ENCODE assay signal across 8 mouse cellular contexts in genomic region chr9:95857414-95858026, GRCm38 (mm10). TPM values are rescaled to one million over a fixed set of nuclear protein-coding genes. Genes with fewer than 3 reads are reported as not detected.
A peak's percentile ranks its signal among the peaks of the same experiment; 100 is the strongest.
DNase-seq lines count a peak whose midpoint lies in the region; ATAC-seq and TF ChIP-seq lines count a peak whose summit lies in the region.

Atr (plus strand) TSS chr9:95857597.

- peak; percentile 83 to 84 for TF ChIP-seq POLR2A in MEL (IDR thresholded peaks at IDR 0.05; ENCODE audit: control insufficient read depth in 1 of 2, insufficient read depth in 1 of 2, low read depth in 1 of 2, low read length in 2 of 2, poor library complexity in 1 of 2)
- TF ChIP-seq POLR2A in cerebellum, adult 2 months (IDR thresholded peaks at IDR 0.05; ENCODE audit: borderline replicate concordance, insufficient read depth, low read length): peak; percentile 44; the same call in 1 of the 2 replicates

- no peak for TF ChIP-seq CTCF in MEL (IDR thresholded peaks at IDR 0.05 in 2 of 3, conservative IDR thresholded peaks at IDR 0.05 in 1 of 3; ENCODE audit: control insufficient read depth in 1 of 3, insufficient read depth in 1 of 3, low read depth in 2 of 3, low read length in 3 of 3, poor library complexity in 1 of 3, severe bottlenecking in 1 of 3)
- no peak for TF ChIP-seq CTCF in cerebellum, adult 2 months (IDR thresholded peaks at IDR 0.05; ENCODE audit: borderline replicate concordance, insufficient read depth, low read depth, low read length)

- no peaks in the 10 kb centered on the region for H3K27me3 ChIP-seq in MEL (ENCODE audit: control insufficient read depth in 1 of 2, insufficient read depth in 2 of 2, low read length in 2 of 2)
- no peaks in the 10 kb centered on the region for H3K27me3 ChIP-seq in cerebellum, adult 2 months (ENCODE audit: control insufficient read depth, insufficient read depth, low read length)
- H3K27me3 ChIP-seq in lung, embryonic 16.5 days (ENCODE audit: control insufficient read depth, insufficient read depth, low read depth, low read length): no peaks in the 10 kb centered on the region

- H3K4me3 ChIP-seq in MEL (ENCODE audit: control insufficient read depth in 1 of 2, insufficient read depth in 1 of 2, low read depth in 2 of 2, low read length in 2 of 2): peak within 1 kb of the TSS; percentile 86 to 92
- peak within 1 kb of the TSS; percentile 66 for H3K4me3 ChIP-seq in cerebellum, adult 2 months (replicated peaks; ENCODE audit: insufficient read depth, low read depth, low read length)
- H3K4me3 ChIP-seq in lung, embryonic 16.5 days (ENCODE audit: low read length): peak within 1 kb of the TSS; percentile 80

- H3K4me2 ChIP-seq in lung, embryonic 16.5 days (ENCODE audit: low read depth, low read length): peak within 1 kb of the TSS; percentile 96

- ATAC-seq in hematopoietic stem cell, adult 5-6 weeks (replicated peaks in 1 of 2; ENCODE audit: insufficient read depth in 1 of 2, low FRiP score in 2 of 2, low TSS enrichment in 1 of 2, low read depth in 1 of 2, poor library complexity in 2 of 2, severe bottlenecking in 2 of 2): peak; percentile 82 to 93
- ATAC-seq in lung, embryonic 16.5 days (ENCODE audit: low read depth): peak; percentile 92

- WGBS in cerebellum, adult 2 months: under 1% methylated on average over 69 of the region's 69 CpGs
- under 1% methylated on average over 69 of the region's 69 CpGs for WGBS in lung, embryonic 16.5 days

- TF ChIP-seq RAD21 in MEL (IDR thresholded peaks at IDR 0.05; ENCODE audit: low read depth, low read length): no peak

- H3K36me3 ChIP-seq in MEL (ENCODE audit: control insufficient read depth in 1 of 2, insufficient read depth in 2 of 2, low read length in 2 of 2): peaks cover 0 to 5% of the 10 kb centered on the region in 2 experiments; a peak in 3 of 4 replicates
- H3K36me3 ChIP-seq in lung, embryonic 16.5 days (ENCODE audit: control insufficient read depth, insufficient read depth, low read length): no peaks in the 10 kb centered on the region

- H3K9ac ChIP-seq in MEL (ENCODE audit: control insufficient read depth, low read depth, low read length, poor library complexity, severe bottlenecking): peak within 1 kb of the TSS; percentile 92
- H3K9ac ChIP-seq in lung, embryonic 16.5 days (ENCODE audit: low read length): peak within 1 kb of the TSS; percentile 84

- peak; percentile 95 for DNase-seq in MEL (ENCODE audit: low read depth, low spot score)
- peak; percentile 94 to 95 for DNase-seq in cerebellum, adult 2 months
- peak; percentile 94 for DNase-seq in forelimb bud, embryonic 11.5 days (ENCODE audit: low read depth, low spot score)
- peak; percentile 67 for DNase-seq in layer of hippocampus, adult 9-10 months (ENCODE audit: low spot score)
- peak; percentile 81 for DNase-seq in ovary, postnatal 10 days (ENCODE audit: low spot score)
- peak; percentile 92 to 93 for DNase-seq in thymus, postnatal 10 days (ENCODE audit: low spot score in 2 of 2)

- no peaks in the 10 kb centered on the region for H3K9me3 ChIP-seq in MEL (replicated peaks; ENCODE audit: insufficient read depth, low read length)
- no peaks in the 10 kb centered on the region for H3K9me3 ChIP-seq in lung, embryonic 16.5 days (ENCODE audit: control insufficient read depth, low read length)

- peaks cover 10% of the 10 kb centered on the region for H3K79me2 ChIP-seq in MEL (ENCODE audit: control insufficient read depth, insufficient read depth, low read length, poor library complexity)

- peak within 1 kb of the TSS; percentile 57 for H3K27ac ChIP-seq in MEL (ENCODE audit: control insufficient read depth, low read depth, low read length)
- peak within 1 kb of the TSS; percentile 28; the same call in 1 of the 2 replicates for H3K27ac ChIP-seq in cerebellum, adult 2 months (ENCODE audit: insufficient read depth, low read length)
- H3K27ac ChIP-seq in lung, embryonic 16.5 days (ENCODE audit: low read length): peak within 1 kb of the TSS; percentile 67

- TF ChIP-seq EP300 in MEL (IDR thresholded peaks at IDR 0.05; ENCODE audit: low read depth in 1 of 2, low read length in 2 of 2): peak in 1 of 2 experiments; percentile 23; a peak in 1 of 4 replicates

- H3K4me1 ChIP-seq in MEL (ENCODE audit: control insufficient read depth in 1 of 2, insufficient read depth in 2 of 2, low read length in 2 of 2): peaks cover 0 to 5% of the 10 kb centered on the region in 2 experiments; a peak in 1 of 4 replicates
- no peaks in the 10 kb centered on the region; the same call in 1 of the 2 replicates for H3K4me1 ChIP-seq in cerebellum, adult 2 months (ENCODE audit: control insufficient read depth, insufficient read depth, low read length)
- no peaks in the 10 kb centered on the region for H3K4me1 ChIP-seq in lung, embryonic 16.5 days (replicated peaks; ENCODE audit: control insufficient read depth, insufficient read depth, low read length)

TF ChIP-seq in MEL, 35 proteins besides CTCF, POLR2A, EP300 and RAD21:
- TF ChIP-seq BHLHE40 (IDR thresholded peaks at IDR 0.05; ENCODE audit: borderline replicate concordance, low read depth, low read length) (no peak), MAZ (IDR thresholded peaks at IDR 0.05; ENCODE audit: low read depth, low read length) (0 out of 2 replicates have a peak, but pooled peaks have one; percentile 37), ZMIZ1 (IDR thresholded peaks at IDR 0.05; ENCODE audit: low read depth, low read length) (peak; percentile 40; the same call in 1 of the 2 replicates), MXI1 (IDR thresholded peaks at IDR 0.05; ENCODE audit: low read depth, low read length) (peak; percentile 94; the same call in 1 of the 2 replicates), ETS1 (IDR thresholded peaks at IDR 0.05; ENCODE audit: low read depth, low read length) (peak; percentile 56), TBP (IDR thresholded peaks at IDR 0.05; ENCODE audit: low read depth, low read length) (0 out of 2 replicates have a peak, but pooled peaks have one; percentile 60), SMC3 (IDR thresholded peaks at IDR 0.05; ENCODE audit: low read depth, low read length) (no peak), POLR2AphosphoS5 (IDR thresholded peaks at IDR 0.05; ENCODE audit: borderline replicate concordance, low read depth, low read length) (no peak), SIN3A (IDR thresholded peaks at IDR 0.05; ENCODE audit: low read length) (peak; percentile 79; the same call in 1 of the 2 replicates), ELF1 (IDR thresholded peaks at IDR 0.05; ENCODE audit: low read depth, low read length) (peak; percentile 98), NRF1 (IDR thresholded peaks at IDR 0.05; ENCODE audit: insufficient read depth, low read depth, low read length, poor library complexity, severe bottlenecking) (no peak), POLR2AphosphoS2 (IDR thresholded peaks at IDR 0.05; ENCODE audit: low read length) (peak; percentile 61; the same call in 1 of the 2 replicates), JUND (IDR thresholded peaks at IDR 0.05; ENCODE audit: low read depth, low read length) (no peak), USF1 (IDR thresholded peaks at IDR 0.05; ENCODE audit: low read depth, low read length) (peak; percentile 27; the same call in 1 of the 2 replicates), NELFE (IDR thresholded peaks at IDR 0.05; ENCODE audit: low read depth, low read length) (peak; percentile 89), KAT2A (conservative IDR thresholded peaks at IDR 0.05; ENCODE audit: low read depth, low read length) (no peak; the same call in 1 of the 2 replicates), UBTF (IDR thresholded peaks at IDR 0.05; ENCODE audit: borderline replicate concordance, insufficient read depth, low read depth, low read length) (no peak), MAX (IDR thresholded peaks at IDR 0.05; ENCODE audit: low read length) (peak; percentile 69), HCFC1 (IDR thresholded peaks at IDR 0.05; ENCODE audit: low read depth, low read length) (peak; percentile 90), GABPA (IDR thresholded peaks at IDR 0.05; ENCODE audit: low read depth, low read length) (no peak)

RNA-seq across cellular contexts. Expression of gene Atr, which starts in this region (rescaled TPM):
- 19.6 and 19.8 TPM in 2 replicates for total RNA-seq in MEL (2012; rRNA removed)
- 10 to 100 TPM in 1 of 2 experiments, not detected in 1; 12.2 TPM for polyA plus RNA-seq in MEL (2012; ENCODE audit: insufficient read depth in 1 of 2, insufficient read length in 2 of 2, low read depth in 1 of 2, low replicate concordance in 2 of 2, missing spikeins in 1 of 2)
- 7.0 and 7.2 TPM in 2 replicates for polyA plus RNA-seq in cerebellum, adult 2 months (2012; rRNA removed)
- total RNA-seq in hematopoietic stem cell, adult 5-6 weeks (2017): 53.9 and 74.9 TPM in 2 replicates
- 15.1 and 15.2 TPM in 2 replicates for polyA plus RNA-seq in lung, embryonic 16.5 days (2015; fragmentation: Nextera tagmentation; extraction: Ambion mirVana)

Comparison
In these comparisons a context has a peak if more than half of its experiments do, and no peak if none do; other contexts are left out.
1. Peak in every context shown above with its lines: DNase-seq, ATAC-seq, H3K4me3 ChIP-seq and H3K27ac ChIP-seq.